Mouse (Mus musculus) intestine, postnatal 0 days (tissue): Measurements from ENCODE around the gene Actn4. TPM values are rescaled to one million over a fixed set of nuclear protein-coding genes. Genes with fewer than 3 reads are reported as not detected.

Experiments
- ATAC-seq: fragments of 200-750 bp; cut with Nextera tagmentation; 2 replicates; pipeline ENCODE4 v1.8.0; 2017; ENCODE audit warnings: mild to moderate bottlenecking, moderate TSS enrichment, moderate library complexity
- H3K27ac ChIP-seq: fragments of 300-500 bp; sonication (generic); 2 replicates; pipeline ENCODE4 v1.5.1; 2014; ENCODE audit warnings: mild to moderate bottlenecking, low read depth, low read length, moderate library complexity
- H3K27me3 ChIP-seq: fragments of 300-500 bp; sonication (generic); replicated peaks from 2 replicates; pipeline ENCODE4 v1.6.1; 2014; ENCODE audit warnings: low read length, mixed read lengths; ENCODE audit not compliant: control insufficient read depth, insufficient read depth
- H3K36me3 ChIP-seq: fragments of 300-500 bp; sonication (generic); 2 replicates; pipeline ENCODE4 v1.6.1; 2014; ENCODE audit warnings: mild to moderate bottlenecking, moderate library complexity; ENCODE audit not compliant: control insufficient read depth, insufficient read depth
- H3K4me1 ChIP-seq: fragments of 300-500 bp; sonication (generic); replicated peaks from 2 replicates; pipeline ENCODE4 v1.6.1; 2014; ENCODE audit warnings: antibody characterized with exemption, low read length, mixed read lengths; ENCODE audit not compliant: control insufficient read depth, insufficient read depth
- H3K4me2 ChIP-seq: fragments of 300-500 bp; sonication (generic); replicated peaks from 2 replicates; pipeline ENCODE4 v1.6.1; 2014; ENCODE audit warnings: low read depth, mild to moderate bottlenecking, moderate library complexity
- H3K4me3 ChIP-seq: fragments of 300-500 bp; sonication (generic); 2 replicates; pipeline ENCODE4 v1.5.1; 2014; ENCODE audit warnings: low read depth, low read length
- H3K9ac ChIP-seq: fragments of 300-500 bp; sonication (generic); 2 replicates; pipeline ENCODE4 v1.6.1; 2014; ENCODE audit warnings: mild to moderate bottlenecking, low read depth, low read length
- H3K9me3 ChIP-seq: fragments of 300-500 bp; sonication (generic); 2 replicates; pipeline ENCODE4 v1.6.1; 2016; ENCODE audit warnings: mixed run types; ENCODE audit not compliant: control insufficient read depth
- CTCF ChIP-seq: sonication (generic); IDR thresholded peaks from 2 replicates; pipeline ENCODE4 v1.5.1; 2016; ENCODE audit warnings: low read depth, mild to moderate bottlenecking, control low read depth, antibody characterized with exemption, moderate library complexity
- WGBS: fragments of 180-500 bp; shearing (Covaris S2); extraction: QIAGEN DNeasy Blood & Tissue Kit; methylation state at CpG from one replicate; pipeline ENCODE4 v1.1.7; 2014; 5-methylcytosine and 5-hydroxymethylcytosine counted together
- polyA plus RNA-seq: library from polyadenylated mRNA; unstranded; fragments of >200 nt; fragmentation: Nextera tagmentation; extraction: Ambion mirVana; gene quantifications from 2 replicates; pipeline ENCODE4 v1.2.1, GENCODE M21; 2015

The Actn4 gene
- polyA plus RNA-seq, 1 experiment from 2014 or later, result 293 TPM

GRCm38 (mm10) chr7:28958770-28959169, 3.4 kb downstream of the Actn4 start:
- Histone ChIP-seq H3K9me3 (no peaks in the 10 kb centered on the region), H3K4me2 (peak overlapping the region; percentile 70), H3K9ac (peak overlapping the region; percentile 43), H3K4me1 (peaks cover 22% of the 10 kb centered on the region), H3K27me3 (no peaks in the 10 kb centered on the region), H3K27ac (peak overlapping the region; percentile 93; the same call in 1 of the 2 replicates), H3K4me3 (peak overlapping the region; percentile 100), H3K36me3 (no peaks in the 10 kb centered on the region; the same call in 1 of the 2 replicates)
- whole genome bisulfite sequencing, result 11% methylated on average over 1 of the region's 1 CpGs
- no peak for TF ChIP-seq CTCF
- ATAC-seq, result no peak

GRCm38 (mm10) chr7:28957997-28958725, 4.0 kb downstream of the Actn4 start:
- Histone ChIP-seq H3K27ac (peak overlapping the region; percentile 93; the same call in 1 of the 2 replicates), H3K4me1 (peaks cover 27% of the 10 kb centered on the region), H3K27me3 (no peaks in the 10 kb centered on the region), H3K4me2 (peak overlapping the region; percentile 70), H3K36me3 (no peaks in the 10 kb centered on the region; the same call in 1 of the 2 replicates), H3K9ac (peak overlapping the region; percentile 43; the same call in 1 of the 2 replicates), H3K9me3 (no peaks in the 10 kb centered on the region), H3K4me3 (peak overlapping the region; percentile 100; the same call in 1 of the 2 replicates)
- TF ChIP-seq CTCF, result no peak
- 16% methylated on average over 1 of the region's 1 CpGs for WGBS
- ATAC-seq, result no peak

GRCm38 (mm10) chr7:28957286-28957685, 4.9 kb downstream of the Actn4 start:
- ATAC-seq, result no peak
- no peaks in the 10 kb centered on the region for H3K9me3 ChIP-seq
- no peak overlapping the region for H3K4me3 ChIP-seq
- H3K27me3 ChIP-seq, result no peaks in the 10 kb centered on the region
- no peak overlapping the region for H3K9ac ChIP-seq
- peak overlapping the region; percentile 21 for H3K27ac ChIP-seq
- peak overlapping the region; percentile 70 for H3K4me2 ChIP-seq
- 50% methylated on average over 6 of the region's 6 CpGs for WGBS
- peaks cover 30% of the 10 kb centered on the region for H3K4me1 ChIP-seq
- no peaks in the 10 kb centered on the region; the same call in 1 of the 2 replicates for H3K36me3 ChIP-seq
- no peak for TF ChIP-seq CTCF

GRCm38 (mm10) chr7:28956270-28956669, 5.9 kb downstream of the Actn4 start:
- Histone ChIP-seq H3K27me3 (no peaks in the 10 kb centered on the region), H3K4me1 (peaks cover 37% of the 10 kb centered on the region), H3K27ac (0 out of 2 replicates have a peak overlapping the region, but pooled peaks have one; percentile 35), H3K4me2 (peak overlapping the region; percentile 70; the same call in 1 of the 2 replicates), H3K36me3 (no peaks in the 10 kb centered on the region; the same call in 1 of the 2 replicates), H3K9me3 (no peaks in the 10 kb centered on the region), H3K4me3 (no peak overlapping the region), H3K9ac (no peak overlapping the region)
- WGBS, result 77% methylated on average over 1 of the region's 1 CpGs
- no peak for ATAC-seq
- TF ChIP-seq CTCF, result no peak

- Histone ChIP-seq H3K4me2 (0 out of 2 replicates have a peak overlapping the region, but pooled peaks have one; percentile 3), H3K36me3 (no peaks in the 10 kb centered on the region; the same call in 1 of the 2 replicates), H3K9ac (no peak overlapping the region), H3K27me3 (no peaks in the 10 kb centered on the region), H3K27ac (peak overlapping the region; percentile 35; the same call in 1 of the 2 replicates), H3K4me1 (peaks cover 42% of the 10 kb centered on the region), H3K9me3 (no peaks in the 10 kb centered on the region), H3K4me3 (no peak overlapping the region)
- 41% methylated on average over 5 of the region's 5 CpGs for WGBS
- no peak for TF ChIP-seq CTCF
- no peak for ATAC-seq
Observed at GRCm38 (mm10) chr7:28955295-28955897, 6.7 kb downstream of the Actn4 start.

GRCm38 (mm10) chr7:28954773-28955172, 7.4 kb downstream of the Actn4 start:
- ATAC-seq, result no peak
- Histone ChIP-seq H3K4me2 (no peak overlapping the region), H3K27ac (peak overlapping the region; percentile 41; the same call in 1 of the 2 replicates), H3K4me1 (peaks cover 43% of the 10 kb centered on the region), H3K9me3 (no peaks in the 10 kb centered on the region), H3K36me3 (peaks cover 2% of the 10 kb centered on the region), H3K9ac (no peak overlapping the region), H3K4me3 (no peak overlapping the region), H3K27me3 (no peaks in the 10 kb centered on the region)
- TF ChIP-seq CTCF, result no peak
- WGBS, result 77% methylated on average over 4 of the region's 4 CpGs
